8 mouse cellular contexts compared by ENCODE assay signal in genomic region chr6:113077569-113078030, GRCm38 (mm10). TPM values are rescaled to one million over a fixed set of nuclear protein-coding genes. Genes with fewer than 3 reads are reported as not detected.
A peak's percentile ranks its signal among the peaks of the same experiment; 100 is the strongest.
DNase-seq lines count a peak whose midpoint lies in the region; ATAC-seq and TF ChIP-seq lines count a peak whose summit lies in the region.

No protein-coding gene starts in this region.

- peak overlapping the region; percentile 90 for H3K4me2 ChIP-seq in kidney, embryonic 16.5 days (replicated peaks; ENCODE audit: low read depth, low read length)
- H3K4me2 ChIP-seq in hindbrain, embryonic 15.5 days = peak overlapping the region; percentile 97
- peak overlapping the region; percentile 96 for H3K4me2 ChIP-seq in midbrain, embryonic 16.5 days (ENCODE audit: low read length)

- ATAC-seq in kidney, embryonic 16.5 days (ENCODE audit: low FRiP score, low TSS enrichment) = no peak
- ATAC-seq in hindbrain, embryonic 15.5 days (ENCODE audit: low FRiP score, low read depth) = no peak; the same call in 1 of the 2 replicates
- ATAC-seq in midbrain, embryonic 16.5 days = peak; percentile 0; the same call in 1 of the 2 replicates

- no peaks in the 10 kb centered on the region for H3K36me3 ChIP-seq in kidney, embryonic 16.5 days (ENCODE audit: insufficient read depth, low read length)
- H3K36me3 ChIP-seq in hindbrain, embryonic 15.5 days = no peaks in the 10 kb centered on the region
- no peaks in the 10 kb centered on the region for H3K36me3 ChIP-seq in midbrain, embryonic 16.5 days (ENCODE audit: control insufficient read depth, insufficient read depth, low read length)

- peaks cover 47% of the 10 kb centered on the region for H3K4me1 ChIP-seq in kidney, embryonic 16.5 days (ENCODE audit: insufficient read depth, low read length)
- H3K4me1 ChIP-seq in hindbrain, embryonic 15.5 days (replicated peaks) = peaks cover 62% of the 10 kb centered on the region
- H3K4me1 ChIP-seq in midbrain, embryonic 16.5 days (ENCODE audit: control insufficient read depth, insufficient read depth, low read length) = peaks cover 43% of the 10 kb centered on the region

- 0% methylated on average over 23 of the region's 28 CpGs for WGBS in kidney, embryonic 16.5 days
- 0% methylated on average over 28 of the region's 28 CpGs for WGBS in hindbrain, embryonic 15.5 days
- 0% methylated on average over 25 of the region's 28 CpGs for WGBS in midbrain, embryonic 16.5 days

- peak overlapping the region; percentile 98 for H3K9ac ChIP-seq in kidney, embryonic 16.5 days (replicated peaks; ENCODE audit: low read length)
- H3K9ac ChIP-seq in hindbrain, embryonic 15.5 days = peak overlapping the region; percentile 79
- peak overlapping the region; percentile 83 for H3K9ac ChIP-seq in midbrain, embryonic 16.5 days (ENCODE audit: low read depth, low read length)

- peak overlapping the region; percentile 100 for H3K27ac ChIP-seq in kidney, embryonic 16.5 days (ENCODE audit: low read length)
- peak overlapping the region; percentile 100 for H3K27ac ChIP-seq in hindbrain, embryonic 15.5 days (replicated peaks)
- H3K27ac ChIP-seq in midbrain, embryonic 16.5 days (ENCODE audit: low read length) = peak overlapping the region; percentile 100

- H3K4me3 ChIP-seq in kidney, embryonic 16.5 days (ENCODE audit: low read length) = peak overlapping the region; percentile 83
- H3K4me3 ChIP-seq in hindbrain, embryonic 15.5 days = peak overlapping the region; percentile 63
- peak overlapping the region; percentile 59 for H3K4me3 ChIP-seq in midbrain, embryonic 16.5 days (ENCODE audit: low read depth, low read length)

- no peaks in the 10 kb centered on the region for H3K27me3 ChIP-seq in kidney, embryonic 16.5 days (ENCODE audit: insufficient read depth, low read length)
- no peaks in the 10 kb centered on the region for H3K27me3 ChIP-seq in hindbrain, embryonic 15.5 days
- H3K27me3 ChIP-seq in midbrain, embryonic 16.5 days (ENCODE audit: control insufficient read depth, insufficient read depth, low read depth, low read length) = no peaks in the 10 kb centered on the region

- no peak for TF ChIP-seq POLR2A in brain, embryonic 14.5 days (IDR thresholded peaks at IDR 0.05; ENCODE audit: borderline replicate concordance, extremely low read depth, insufficient read depth, insufficient read length, poor library complexity, severe bottlenecking)

- H3K9me3 ChIP-seq in kidney, embryonic 16.5 days (ENCODE audit: low read length) = no peaks in the 10 kb centered on the region
- H3K9me3 ChIP-seq in hindbrain, embryonic 15.5 days = no peaks in the 10 kb centered on the region
- no peaks in the 10 kb centered on the region for H3K9me3 ChIP-seq in midbrain, embryonic 16.5 days (replicated peaks; ENCODE audit: control insufficient read depth, low read length, poor library complexity, severe bottlenecking)

- DNase-seq in kidney, postnatal 10 days = no peak
- peak; percentile 43 for DNase-seq in brain, embryonic 14.5 days (ENCODE audit: low read depth)
- DNase-seq in adrenal gland, postnatal 25 days = no peak
- DNase-seq in cerebellum, postnatal 14 days = no peak
- DNase-seq in embryo, embryonic 10 days (ENCODE audit: low spot score) = no peak

- no peak for TF ChIP-seq CTCF in brain, embryonic 14.5 days (IDR thresholded peaks at IDR 0.05; ENCODE audit: borderline replicate concordance, extremely low read depth, insufficient read depth, insufficient read length)

RNA-seq across cellular contexts. Expression of gene Setd5, which starts 0.4 kb away (rescaled TPM):
- polyA plus RNA-seq in kidney, embryonic 16.5 days (2015; fragmentation: Nextera tagmentation; extraction: Ambion mirVana) = 67.5 and 77.1 TPM in 2 replicates
- 55.2 and 77.4 TPM in 2 replicates for polyA plus RNA-seq in brain, embryonic 14.5 days (2012; rRNA removed)
- 47.5 and 49.5 TPM in 2 replicates for polyA plus RNA-seq in hindbrain, embryonic 15.5 days (2015; fragmentation: Nextera tagmentation; extraction: Ambion mirVana)
- polyA plus RNA-seq in midbrain, embryonic 16.5 days (2015; fragmentation: Nextera tagmentation; extraction: Ambion mirVana) = 45.4 and 46.5 TPM in 2 replicates
- 128 TPM in 2 replicates for total RNA-seq in adrenal gland, postnatal 25 days (2021)

RNA-seq across cellular contexts. Expression of gene Thumpd3, which starts 31.6 kb away (rescaled TPM):
- 50.9 and 55.1 TPM in 2 replicates for polyA plus RNA-seq in kidney, embryonic 16.5 days (2015; fragmentation: Nextera tagmentation; extraction: Ambion mirVana)
- polyA plus RNA-seq in brain, embryonic 14.5 days (2012; rRNA removed) = 28.5 and 29.4 TPM in 2 replicates
- polyA plus RNA-seq in hindbrain, embryonic 15.5 days (2015; fragmentation: Nextera tagmentation; extraction: Ambion mirVana) = 50.1 and 50.8 TPM in 2 replicates
- 51.4 and 55.6 TPM in 2 replicates for polyA plus RNA-seq in midbrain, embryonic 16.5 days (2015; fragmentation: Nextera tagmentation; extraction: Ambion mirVana)
- 39.1 and 48.1 TPM in 2 replicates for total RNA-seq in adrenal gland, postnatal 25 days (2021)
